Mouse (Mus musculus) stomach, postnatal 0 days (tissue): Measurements from ENCODE around the gene Mmp9. TPM values are rescaled to one million over a fixed set of nuclear protein-coding genes. Genes with fewer than 3 reads are reported as not detected.

Source experiments
- ATAC-seq: fragments of 200-750 bp; cut with Nextera tagmentation; 2 replicates; pipeline ENCODE4 v1.8.0; 2017; ENCODE audit not compliant: low FRiP score, low TSS enrichment
- DNase-seq: peaks from one replicate; pipeline ENCODE4 v3.0.0-alpha.2; 2016; ENCODE audit warnings: low spot score
- H3K27ac ChIP-seq: fragments of 300-500 bp; sonication (generic); replicated peaks from 2 replicates; pipeline ENCODE4 v1.5.1; 2014; ENCODE audit warnings: mild to moderate bottlenecking, control low read depth
- H3K27me3 ChIP-seq: fragments of 300-500 bp; sonication (generic); 2 replicates; pipeline ENCODE4 v1.6.1; 2014; ENCODE audit warnings: low read length; ENCODE audit not compliant: control insufficient read depth, insufficient read depth
- H3K36me3 ChIP-seq: fragments of 300-500 bp; sonication (generic); 2 replicates; pipeline ENCODE4 v1.6.1; 2014; ENCODE audit warnings: low read length, mixed read lengths; ENCODE audit not compliant: control insufficient read depth, insufficient read depth
- H3K4me1 ChIP-seq: fragments of 300-500 bp; sonication (generic); replicated peaks from 2 replicates; pipeline ENCODE4 v1.6.1; 2014; ENCODE audit warnings: antibody characterized with exemption; ENCODE audit not compliant: control insufficient read depth, insufficient read depth
- H3K4me2 ChIP-seq: fragments of 300-500 bp; sonication (generic); replicated peaks from 2 replicates; pipeline ENCODE4 v1.6.1; 2014; ENCODE audit warnings: low read depth, mild to moderate bottlenecking, control low read depth, moderate library complexity
- H3K4me3 ChIP-seq: fragments of 300-500 bp; sonication (generic); 2 replicates; pipeline ENCODE4 v1.5.1; 2014; ENCODE audit warnings: low read depth, low read length, control low read depth
- H3K9ac ChIP-seq: fragments of 300-500 bp; sonication (generic); 2 replicates; pipeline ENCODE4 v1.6.1; 2014; ENCODE audit warnings: mild to moderate bottlenecking, low read length, control low read depth, mixed read lengths
- H3K9me3 ChIP-seq: fragments of 300-500 bp; sonication (generic); 2 replicates; pipeline ENCODE4 v1.6.1; 2016; ENCODE audit warnings: low read length; ENCODE audit not compliant: control insufficient read depth
- CTCF ChIP-seq: IDR thresholded peaks from 2 replicates; pipeline ENCODE4 v1.5.1; 2016; ENCODE audit warnings: antibody characterized with exemption, low read depth, mild to moderate bottlenecking, moderate library complexity
- EP300 ChIP-seq: optimal IDR thresholded peaks from 2 replicates; pipeline ENCODE3; 2016; ENCODE audit warnings: antibody characterized with exemption
- WGBS: fragments of 180-500 bp; shearing (Covaris S2); extraction: QIAGEN DNeasy Blood & Tissue Kit; methylation state at CpG from one replicate; pipeline ENCODE4 v1.1.7; 2014; 5-methylcytosine and 5-hydroxymethylcytosine counted together
- polyA plus RNA-seq: library from polyadenylated mRNA; unstranded; fragments of >200 nt; fragmentation: Nextera tagmentation; extraction: Ambion mirVana; gene quantifications from 2 replicates; pipeline ENCODE4 v1.2.1, GENCODE M21; 2015

Mmp9 gene
- polyA plus RNA-seq, 1 experiment from 2014 or later, result 0.87 TPM

GRCm38 (mm10) chr2:164966381-164966780, 25.8 kb downstream of the Mmp9 start:
- H3K27ac ChIP-seq, result no peak overlapping the region
- H3K9ac ChIP-seq, result no peak overlapping the region
- no peaks in the 10 kb centered on the region for H3K36me3 ChIP-seq
- DNase-seq (peak; percentile 45), ATAC-seq (no peak)
- no peaks in the 10 kb centered on the region for H3K9me3 ChIP-seq
- no peak overlapping the region for H3K4me3 ChIP-seq
- peaks cover 32% of the 10 kb centered on the region for H3K27me3 ChIP-seq
- H3K4me1 ChIP-seq, result no peaks in the 10 kb centered on the region
- WGBS, result 21% methylated on average over 8 of the region's 8 CpGs
- no peak overlapping the region for H3K4me2 ChIP-seq
- TF ChIP-seq EP300 (no peak), CTCF (no peak)

DNA sequence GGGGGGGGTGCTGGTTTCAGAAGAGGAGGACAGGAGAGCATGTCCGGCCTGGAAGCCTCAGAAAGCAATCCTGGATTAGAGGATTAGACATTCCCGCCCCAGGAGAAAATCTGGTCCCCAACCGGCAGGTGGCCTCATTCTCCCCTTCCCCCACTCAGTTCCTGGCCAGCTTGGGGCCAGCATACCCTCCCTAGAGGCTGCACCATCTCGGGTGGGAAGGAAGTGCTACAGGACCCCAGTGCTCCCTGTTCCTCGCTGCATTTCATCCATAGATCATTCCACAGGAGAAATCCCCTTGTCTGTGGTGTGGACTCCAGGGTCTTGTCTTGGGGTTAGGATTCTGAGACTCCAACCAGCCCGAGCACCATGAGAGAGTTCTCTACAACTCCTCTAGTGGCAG, 26.6 kb downstream of the Mmp9 start:
- WGBS, result 12% methylated on average over 6 of the region's 6 CpGs
- no peak for ATAC-seq

GRCm38 (mm10) chr2:164967761-164968440, 27.3 kb downstream of the Mmp9 start:
- Histone ChIP-seq H3K9ac (no peak overlapping the region), H3K27me3 (peaks cover 32% of the 10 kb centered on the region), H3K27ac (no peak overlapping the region), H3K4me1 (no peaks in the 10 kb centered on the region), H3K36me3 (no peaks in the 10 kb centered on the region), H3K4me3 (0 out of 2 replicates have a peak overlapping the region, but pooled peaks have one; percentile 15), H3K9me3 (no peaks in the 10 kb centered on the region), H3K4me2 (peak overlapping the region; percentile 41)
- ATAC-seq, result no peak; the same call in 1 of the 2 replicates
- TF ChIP-seq EP300, result no peak
- no peak for TF ChIP-seq CTCF
- WGBS, result 3% methylated on average over 56 of the region's 65 CpGs
- no peak for DNase-seq

More for the DNA sequence above, 26.6 kb downstream of the Mmp9 start:
- Histone ChIP-seq H3K4me1 (no peaks in the 10 kb centered on the region), H3K36me3 (no peaks in the 10 kb centered on the region), H3K9me3 (no peaks in the 10 kb centered on the region), H3K4me2 (no peak overlapping the region), H3K27ac (no peak overlapping the region), H3K9ac (no peak overlapping the region), H3K4me3 (no peak overlapping the region), H3K27me3 (peaks cover 32% of the 10 kb centered on the region)
- no peak for DNase-seq
- TF ChIP-seq EP300, result no peak
- TF ChIP-seq CTCF, result no peak

- no peaks in the 10 kb centered on the region for H3K4me1 ChIP-seq
- peaks cover 32% of the 10 kb centered on the region for H3K27me3 ChIP-seq
- H3K9me3 ChIP-seq, result no peaks in the 10 kb centered on the region
- H3K9ac ChIP-seq, result no peak overlapping the region
- H3K27ac ChIP-seq, result no peak overlapping the region
- TF ChIP-seq CTCF (no peak), EP300 (no peak)
- 0 out of 2 replicates have a peak overlapping the region, but pooled peaks have one; percentile 15 for H3K4me3 ChIP-seq
- DNase-seq (peak; percentile 77), ATAC-seq (peak; percentile 72; the same call in 1 of the 2 replicates)
- H3K36me3 ChIP-seq, result no peaks in the 10 kb centered on the region
- WGBS, result 0% methylated on average over 28 of the region's 29 CpGs
- H3K4me2 ChIP-seq, result peak overlapping the region; percentile 41
Measured at GRCm38 (mm10) chr2:164968451-164968851, 27.9 kb downstream of the Mmp9 start.

DNA sequence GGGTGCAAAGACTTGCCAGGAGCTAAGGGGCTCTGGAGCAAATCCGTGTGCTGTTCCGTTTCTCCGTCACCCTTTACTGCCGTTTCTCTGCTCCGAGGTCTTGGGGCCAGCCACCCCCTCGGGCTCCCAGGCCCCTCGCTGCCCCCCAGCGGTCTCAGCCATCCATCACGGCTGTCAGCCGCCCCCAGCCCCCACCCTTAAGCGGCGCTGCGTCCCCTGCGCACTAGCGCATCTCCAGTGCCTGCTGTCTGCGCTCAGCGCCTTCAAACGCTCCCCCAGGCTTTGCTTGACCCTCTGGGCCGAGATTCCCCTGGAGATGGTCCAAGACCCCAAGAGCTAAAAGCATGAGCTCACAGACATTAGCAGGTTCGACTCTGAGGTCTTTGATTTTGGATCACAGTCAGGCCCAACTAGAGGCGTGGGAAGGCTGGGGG, 28.8 kb downstream of the Mmp9 start:
- H3K4me1 ChIP-seq, result no peaks in the 10 kb centered on the region
- H3K27me3 ChIP-seq, result peaks cover 32% of the 10 kb centered on the region

GRCm38 (mm10) chr2:164970631-164971196, 30.1 kb downstream of the Mmp9 start:
- no peak overlapping the region for H3K9ac ChIP-seq
- H3K27ac ChIP-seq, result no peak overlapping the region
- WGBS, result under 1% methylated on average over 39 of the region's 42 CpGs
- no peaks in the 10 kb centered on the region for H3K4me1 ChIP-seq
- TF ChIP-seq EP300 (no peak), CTCF (no peak)
- H3K4me3 ChIP-seq, result no peak overlapping the region
- H3K27me3 ChIP-seq, result peaks cover 32% of the 10 kb centered on the region
- no peaks in the 10 kb centered on the region for H3K36me3 ChIP-seq
- no peak overlapping the region for H3K4me2 ChIP-seq
- DNase-seq (no peak), ATAC-seq (no peak)
- H3K9me3 ChIP-seq, result no peaks in the 10 kb centered on the region

More for the DNA sequence above, 28.8 kb downstream of the Mmp9 start:
- WGBS, result 6% methylated on average over 21 of the region's 21 CpGs
- no peak for DNase-seq
- Histone ChIP-seq H3K9me3 (no peaks in the 10 kb centered on the region), H3K36me3 (no peaks in the 10 kb centered on the region), H3K4me2 (no peak overlapping the region), H3K27ac (no peak overlapping the region), H3K4me3 (no peak overlapping the region), H3K9ac (no peak overlapping the region)
- no peak for ATAC-seq
- TF ChIP-seq EP300, result no peak
- TF ChIP-seq CTCF, result no peak
